ENCODE assay signal across 13 mouse cellular contexts in the genomic region with DNA sequence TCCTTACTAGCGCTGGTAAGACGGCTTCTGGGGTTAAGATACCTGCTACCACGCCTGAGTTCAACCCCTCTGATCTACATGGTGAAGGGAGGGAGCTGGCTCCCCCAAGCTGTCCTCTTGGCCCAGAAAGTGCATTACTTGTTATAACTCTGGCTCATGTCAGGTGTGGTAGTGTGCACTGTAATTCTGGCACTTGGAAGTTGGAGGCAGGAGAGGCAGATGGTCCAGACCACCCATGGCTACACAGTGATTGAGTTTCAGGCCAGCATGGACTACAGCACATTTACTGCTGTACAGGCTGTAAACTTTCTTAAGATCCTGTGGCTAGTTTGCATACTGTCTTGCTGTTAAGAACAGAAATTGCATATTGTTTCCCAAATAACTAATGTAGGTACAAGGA.
DNase-seq lines count a peak whose midpoint lies in the region.
"Had no signal": no experiment of that assay in that cellular context is flagged by ENCODE, and none has a peak within 500 bp of the region (broad histone marks: within the 10 kb centered on the region; RNA-seq: fewer than 3 reads in every experiment).

No protein-coding gene starts in this region.

- peak; percentile 0 for DNase-seq in cerebellum, adult 11 months
- DNase-seq in cerebellum, adult 18-20 months, result peak; percentile 14 to 15
- peak; percentile 7 for DNase-seq in cerebellum, adult 9-11 months
- peak; percentile 39 to 41 for DNase-seq in cerebellum, postnatal 36 days
- no peak for DNase-seq in retina, postnatal 1 day
- no peak for DNase-seq in testis, postnatal 14 days (ENCODE audit: low spot score)
- no peak for DNase-seq in urinary bladder, postnatal 14 days (ENCODE audit: low spot score)
- DNase-seq: adrenal gland, adult 8-10 months; adrenal gland, postnatal 36 days; forebrain, postnatal 0 days; gastrocnemius, postnatal 25 days; heart, postnatal 36 days; kidney, adult 9 months had no signal

Comparison
In these comparisons a context has a peak if more than half of its experiments do, and no peak if none do; other contexts are left out.
1. DNase-seq: peak in cerebellum, adult 11 months (single experiment), cerebellum, adult 18-20 months (2 of 2), cerebellum, adult 9-11 months (single experiment) and cerebellum, postnatal 36 days (2 of 2); none in retina, postnatal 1 day (single experiment), testis, postnatal 14 days (single experiment) and urinary bladder, postnatal 14 days (single experiment).